Mouse (Mus musculus) thymus, postnatal 14 days (tissue): ENCODE data around the gene Actl9.

Experiments used
- DNase-seq: peaks from one replicate; pipeline ENCODE4 v3.0.0; 2021

The Actl9 gene

DNA sequence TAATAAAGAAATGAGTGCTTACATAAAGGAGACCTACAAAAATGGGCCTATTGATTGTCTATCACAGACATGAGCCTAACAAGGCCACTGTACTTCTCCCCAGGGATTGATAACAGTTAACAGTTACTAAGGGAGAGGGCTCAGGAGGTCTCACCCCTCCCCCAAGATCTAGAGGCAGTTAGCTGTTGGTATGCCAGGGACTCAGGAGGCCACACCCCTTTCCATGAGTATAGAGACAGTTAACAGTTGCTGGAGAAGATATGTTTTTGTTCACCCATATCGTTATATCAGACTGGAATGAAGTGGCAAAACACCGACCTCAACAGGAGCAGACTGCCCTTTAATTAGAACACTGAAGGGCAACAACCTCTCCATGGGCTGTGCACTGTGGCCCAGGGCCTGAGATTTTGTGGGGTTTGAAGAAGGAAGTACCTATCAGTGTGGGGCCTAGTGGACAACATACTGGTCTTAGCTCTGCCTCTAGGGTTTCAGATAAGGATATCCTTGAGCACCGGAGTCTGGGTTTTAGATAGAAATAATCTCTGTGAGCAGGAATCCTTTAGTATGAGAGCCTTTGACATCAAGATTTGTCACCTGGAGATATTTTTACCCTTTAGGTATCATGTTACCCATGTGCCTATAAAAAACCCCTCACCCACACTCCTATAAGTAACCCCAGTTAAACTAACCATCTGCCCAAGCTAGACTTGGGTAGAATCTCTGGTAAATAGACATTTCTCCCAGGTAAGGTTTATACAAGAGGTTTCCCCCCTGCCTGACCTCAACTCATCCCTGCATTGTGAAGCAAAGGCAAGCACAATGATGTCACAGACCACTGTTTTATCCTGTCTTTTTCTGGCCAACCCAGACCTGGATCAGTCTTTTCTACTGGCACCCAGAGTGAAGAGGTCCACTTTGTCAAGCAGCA lies at the start of gene Actl9:
Gene Actl9, plus strand, starts transcription at position 878 of the 928 bp plus-strand sequence.
- DNase-seq: no peak

DNA sequence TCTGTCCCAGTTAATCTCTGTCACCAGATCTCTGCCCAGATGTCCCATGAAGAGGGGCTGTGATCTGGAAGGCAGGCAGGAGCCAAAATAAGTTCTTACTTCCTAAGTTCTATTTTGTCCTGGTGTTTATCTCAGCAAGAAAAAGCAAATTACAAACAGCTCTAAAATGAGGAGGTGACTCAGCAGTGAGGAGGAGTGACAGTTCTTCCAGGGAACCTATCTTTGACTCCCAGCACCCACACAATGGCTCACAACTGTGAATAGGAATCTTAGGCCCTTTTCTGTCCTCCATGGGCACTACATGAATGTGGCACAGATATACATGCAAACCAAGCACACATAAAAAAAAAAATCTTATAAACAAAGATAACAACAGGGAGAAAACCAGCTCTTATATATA lies 47.0 kb upstream of the Actl9 start:
- DNase-seq: no peak

DNA sequence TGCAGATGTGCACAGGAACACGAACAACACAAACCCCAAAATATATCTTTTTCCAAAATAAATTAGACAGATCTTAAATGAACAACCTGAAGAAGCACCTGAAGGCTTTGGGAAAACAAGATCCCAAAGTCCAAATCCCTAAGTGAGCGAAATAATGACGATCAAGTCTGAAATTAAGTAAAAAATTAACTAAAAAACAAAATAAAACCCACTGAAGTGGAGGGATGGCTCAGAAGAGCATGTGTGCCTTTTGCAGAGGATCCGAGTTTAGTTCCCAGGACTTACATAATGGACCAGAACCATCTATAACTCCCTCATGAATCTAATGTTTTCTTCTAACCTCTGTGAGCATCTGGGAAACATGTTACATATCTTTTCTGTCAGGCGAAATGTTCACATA lies 40.4 kb upstream of the Actl9 start:
- no peak for DNase-seq

DNA sequence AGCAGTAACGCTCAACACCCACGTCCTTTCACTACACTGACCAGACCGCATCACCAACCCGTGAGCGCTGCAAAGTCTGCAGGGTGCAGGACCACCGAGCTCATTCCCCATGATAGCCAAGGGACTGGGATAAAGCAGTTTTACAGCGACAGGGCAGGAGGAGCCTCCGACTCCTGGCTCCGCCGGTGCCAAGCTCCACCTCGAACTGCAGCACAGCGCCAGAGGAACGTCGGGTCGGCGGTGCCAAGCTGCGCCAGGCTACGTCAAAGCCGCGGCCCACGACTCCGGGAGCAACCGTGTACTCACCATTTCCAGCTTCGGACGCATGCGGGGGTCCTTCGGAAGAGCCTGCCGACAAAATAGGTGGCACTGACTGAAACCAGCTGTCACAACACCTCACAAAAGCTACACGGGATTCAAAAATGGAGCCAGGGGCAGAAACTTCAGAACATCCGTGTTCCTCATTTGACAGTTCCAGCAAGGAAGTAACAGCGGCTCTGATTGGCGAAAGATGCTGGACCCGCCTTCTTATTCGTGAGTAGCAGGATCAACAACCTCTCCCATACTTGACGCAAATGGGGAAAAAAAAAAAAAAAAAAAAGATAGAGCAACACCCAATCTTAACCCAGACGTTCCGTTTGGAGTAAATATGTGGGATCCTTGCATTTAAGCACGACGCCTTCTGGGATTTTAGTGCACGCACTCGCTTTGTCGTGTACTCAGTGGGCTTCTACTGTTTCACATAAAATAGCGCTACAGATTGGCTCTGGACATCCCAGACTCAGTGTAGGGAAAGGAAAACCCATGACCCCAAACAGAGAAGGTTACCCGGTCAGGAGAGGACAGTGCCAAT lies 38.3 kb upstream of the Actl9 start, which contains the start of gene Zfp101:
Gene Zfp101, minus strand, starts transcription at position 460 of the 853 bp plus-strand sequence.
- peak; percentile 84 for DNase-seq

DNA sequence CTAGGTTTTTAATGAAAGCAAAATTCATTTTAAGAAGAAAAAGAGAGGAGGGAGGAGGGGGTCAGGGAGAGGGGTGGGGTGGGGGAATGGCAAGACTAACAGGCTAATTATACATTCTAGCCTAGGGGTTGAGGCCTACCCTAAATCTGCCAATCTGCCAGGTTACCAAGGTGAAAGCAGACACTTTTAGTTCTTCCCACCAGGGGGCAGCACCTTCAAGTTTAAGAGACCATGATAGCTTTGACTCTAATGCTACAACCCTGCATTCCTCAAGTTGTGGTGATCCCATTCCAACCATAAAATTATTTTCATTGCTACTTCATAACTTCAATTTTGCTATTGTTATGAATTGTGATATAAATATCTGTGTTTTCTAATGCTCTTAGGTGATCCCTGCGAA lies 6.5 kb downstream of the Actl9 start:
- peak; percentile 83 for DNase-seq

DNA sequence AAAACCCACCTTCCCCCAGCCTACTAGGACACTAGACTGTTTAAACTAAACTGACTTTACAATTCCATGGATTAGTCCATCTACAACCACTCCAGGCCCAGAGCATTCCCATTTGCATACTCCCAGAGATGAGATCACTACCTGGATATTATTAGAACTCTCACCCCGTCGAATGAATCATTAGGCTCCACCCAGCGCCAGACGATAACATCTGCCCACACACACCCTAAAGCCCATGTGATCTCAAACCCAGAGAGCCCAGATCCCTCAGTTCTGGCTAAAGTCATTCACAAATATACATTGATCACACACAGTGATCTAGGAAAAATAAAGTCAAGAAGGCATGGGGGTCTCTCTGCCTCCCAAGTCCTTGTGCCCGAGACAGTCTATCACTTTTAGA lies 7.2 kb downstream of the Actl9 start:
- DNase-seq: no peak

DNA sequence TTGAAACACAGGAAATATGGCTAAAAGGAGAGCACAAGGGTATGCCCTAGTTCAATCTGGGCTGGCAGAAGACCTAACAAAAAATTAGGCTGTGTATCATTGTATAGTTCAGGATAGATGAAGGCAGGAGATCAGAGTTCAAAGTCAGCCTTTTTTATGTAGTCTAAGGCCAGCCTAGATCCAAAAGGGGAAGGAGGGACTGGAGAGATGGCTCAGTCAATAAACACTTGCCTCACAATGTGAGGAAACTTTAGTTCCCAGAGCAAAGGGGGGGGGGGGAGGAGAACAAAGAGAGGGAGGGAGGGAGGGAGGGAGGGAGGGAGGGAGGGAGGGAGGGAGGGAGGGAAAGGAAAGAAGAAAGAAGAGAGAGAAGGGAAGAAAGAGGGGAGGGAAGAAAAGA lies 8.5 kb downstream of the Actl9 start:
- no peak for DNase-seq

DNA sequence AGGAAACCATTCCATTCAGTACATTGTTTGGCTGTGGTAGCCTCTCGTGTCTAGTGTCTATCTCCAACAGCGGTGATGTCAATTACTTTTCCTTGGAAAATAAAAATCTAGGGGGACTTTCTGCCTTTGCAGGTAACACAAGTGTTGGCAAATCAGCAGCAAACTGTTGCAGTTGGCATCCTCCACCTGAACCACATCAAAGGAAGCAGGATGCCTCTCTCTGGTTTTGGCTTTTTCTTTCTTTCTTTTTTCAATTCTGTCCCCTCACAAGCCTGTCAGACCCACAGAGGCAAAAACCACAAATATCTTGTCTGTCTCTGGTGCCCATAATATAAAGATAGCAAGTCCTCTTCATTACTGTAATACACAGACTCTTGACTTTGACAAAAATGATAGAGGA lies 23.9 kb downstream of the Actl9 start:
- DNase-seq: peak; percentile 22

DNA sequence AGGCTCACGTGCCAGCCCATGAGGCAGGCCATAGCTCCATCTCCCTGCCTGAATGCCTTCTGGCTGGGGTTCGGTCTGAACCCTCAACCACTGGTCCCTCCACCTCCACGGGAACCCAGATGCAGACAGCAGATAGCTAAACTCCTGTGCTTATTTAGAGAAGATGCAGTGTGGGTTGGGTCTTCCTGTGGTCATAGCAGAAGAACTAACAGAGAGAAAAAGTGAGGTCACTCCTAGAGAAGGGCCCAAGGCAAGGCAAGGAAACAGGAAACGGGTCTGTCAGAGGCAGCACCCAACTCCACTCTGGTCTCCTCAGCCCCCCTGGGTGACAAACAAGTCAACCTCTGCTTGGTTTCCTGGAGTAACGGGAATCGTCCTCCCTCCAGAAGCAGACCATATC lies 38.5 kb downstream of the Actl9 start:
- no peak for DNase-seq
